Mouse (Mus musculus) liver, adult 2 months (tissue): ENCODE measurements around the gene Gins1.

Source experiments
- CTCF ChIP-seq: fragments of 200-500 bp; IDR thresholded peaks from 2 replicates; pipeline ENCODE4 v1.5.1; 2011; ENCODE audit warnings: low read depth, low read length, control low read depth
- POLR2A ChIP-seq: fragments of 200-500 bp; IDR thresholded peaks from 2 replicates; pipeline ENCODE4 v1.6.1; 2011; ENCODE audit warnings: low read length, control low read depth; ENCODE audit not compliant: insufficient read depth; ENCODE audit errors: extremely low read depth

DNA sequence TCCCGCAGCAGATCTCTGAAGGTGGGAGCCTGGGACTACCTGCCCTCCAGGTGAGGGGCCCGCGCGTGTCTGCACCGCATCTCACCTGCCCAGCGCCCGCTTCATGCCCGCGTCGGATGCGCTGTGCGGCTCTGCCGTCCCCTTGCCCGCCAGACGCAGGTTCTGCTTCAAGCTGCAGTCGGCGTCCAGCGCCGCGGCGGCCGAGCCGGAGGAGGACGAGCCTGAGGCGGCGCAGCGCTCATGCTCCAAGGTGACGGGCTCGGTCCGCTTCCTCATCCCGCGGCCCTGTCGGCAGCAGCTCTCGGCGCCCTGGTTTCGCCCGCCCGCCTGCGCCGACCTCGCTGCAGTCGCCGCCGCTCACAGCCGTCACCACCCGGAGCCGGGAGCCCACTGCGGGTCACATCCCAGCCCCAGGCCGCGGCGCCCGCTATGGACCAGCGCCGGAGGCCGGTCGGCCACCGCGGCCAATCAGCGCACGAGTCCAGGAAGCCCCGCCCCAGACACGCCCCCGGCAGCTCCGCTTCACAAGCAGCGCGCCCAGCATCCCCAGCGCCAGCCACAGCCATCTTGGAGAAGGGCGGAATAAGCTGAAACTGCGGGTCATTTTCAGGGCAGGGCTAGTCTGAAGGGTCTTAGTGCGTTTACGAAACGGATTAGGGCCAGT lies 796 bp upstream of the Gins1 start, which contains the start of gene Abhd12:
- TF ChIP-seq POLR2A (peak; percentile 80), CTCF (no peak)
